Mouse (Mus musculus) testis, adult 2 months (tissue): ENCODE results near the gene Cby3.

ENCODE experiments used
- CTCF ChIP-seq: fragments of 200-500 bp; IDR thresholded peaks from 2 replicates; pipeline ENCODE4 v1.5.1; 2012; ENCODE audit warnings: low read depth, mild to moderate bottlenecking, inconsistent platforms, low read length, moderate library complexity; ENCODE audit not compliant: control insufficient read depth, insufficient read depth, insufficient replicate concordance
- POLR2A ChIP-seq: fragments of 200-500 bp; IDR thresholded peaks from 2 replicates; pipeline ENCODE4 v1.6.1; 2012; ENCODE audit warnings: low read depth, mild to moderate bottlenecking, inconsistent platforms, low read length, moderate library complexity; ENCODE audit not compliant: control insufficient read depth

DNA sequence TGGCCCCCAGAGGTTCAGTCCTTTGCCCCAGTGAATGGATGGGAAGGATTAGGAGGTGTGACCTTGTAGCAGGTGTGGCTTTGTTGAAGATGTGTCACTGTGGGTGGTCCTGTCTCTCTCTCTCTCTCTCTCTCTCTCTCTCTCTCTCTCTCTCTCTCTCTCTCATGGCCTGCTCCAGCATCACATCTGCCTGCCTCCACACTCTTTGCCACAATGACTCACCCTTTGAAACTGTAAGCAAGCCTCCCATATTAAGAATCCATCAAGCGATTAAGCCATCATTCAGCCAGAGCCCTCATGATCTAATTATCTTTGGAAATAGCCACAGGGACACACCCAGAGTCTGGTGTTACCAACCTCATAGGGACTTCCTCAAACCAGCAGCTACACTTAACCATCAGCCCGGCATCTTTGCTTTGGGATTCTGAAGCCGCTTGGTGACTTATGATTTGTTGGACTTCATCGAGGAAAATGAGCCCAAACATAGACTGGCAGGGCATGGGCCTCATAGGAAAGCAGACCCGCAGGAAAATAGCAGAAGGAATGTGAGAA, 15.2 kb downstream of the Cby3 start:
- TF ChIP-seq CTCF (no peak), POLR2A (no peak)
